Mouse (Mus musculus) intestine, embryonic 14.5 days (tissue): ENCODE data around the gene Smyd2. TPM values are rescaled to one million over a fixed set of nuclear protein-coding genes. Genes with fewer than 3 reads are reported as not detected.
A peak's percentile ranks its signal among the peaks of the same experiment; 100 is the strongest.

Experiments used
- ATAC-seq: fragments of 200-750 bp; cut with Nextera tagmentation; replicated peaks from 2 replicates; pipeline ENCODE4 v1.8.0; 2017; ENCODE audit warnings: low read depth, moderate number of reproducible peaks, moderate TSS enrichment, moderate library complexity; ENCODE audit not compliant: low FRiP score, low TSS enrichment
- DNase-seq: peaks from one replicate; pipeline ENCODE4 v3.0.0-alpha.2; 2018; ENCODE audit warnings: low spot score
- H3K27ac ChIP-seq: fragments of 300-500 bp; sonication (generic); 2 replicates; pipeline ENCODE4 v1.5.1; 2014; ENCODE audit warnings: low read depth, mild to moderate bottlenecking, control low read depth
- H3K27me3 ChIP-seq: fragments of 300-500 bp; sonication (generic); replicated peaks from 2 replicates; pipeline ENCODE4 v1.6.1; 2014; ENCODE audit warnings: low read length, control low read depth; ENCODE audit not compliant: control insufficient read depth, insufficient read depth
- H3K36me3 ChIP-seq: fragments of 300-500 bp; sonication (generic); 2 replicates; pipeline ENCODE4 v1.6.1; 2014; ENCODE audit warnings: low read length, control low read depth; ENCODE audit not compliant: control insufficient read depth, insufficient read depth
- H3K4me1 ChIP-seq: fragments of 300-500 bp; sonication (generic); replicated peaks from 2 replicates; pipeline ENCODE4 v1.6.1; 2014; ENCODE audit warnings: low read length, control low read depth, mixed read lengths; ENCODE audit not compliant: control insufficient read depth, insufficient read depth
- H3K4me2 ChIP-seq: fragments of 300-500 bp; sonication (generic); 2 replicates; pipeline ENCODE4 v1.6.1; 2014; ENCODE audit warnings: low read length
- H3K4me3 ChIP-seq: fragments of 300-500 bp; sonication (generic); 2 replicates; pipeline ENCODE4 v1.5.1; 2014; ENCODE audit warnings: low read depth, low read length, control low read depth, mixed read lengths
- H3K9ac ChIP-seq: fragments of 300-500 bp; sonication (generic); 2 replicates; pipeline ENCODE4 v1.6.1; 2014; ENCODE audit warnings: mild to moderate bottlenecking, low read length
- H3K9me3 ChIP-seq: fragments of 300-500 bp; sonication (generic); 2 replicates; pipeline ENCODE4 v1.6.1; 2016; ENCODE audit warnings: low read length, control low read depth; ENCODE audit not compliant: control insufficient read depth
- WGBS: fragments of 180-500 bp; shearing (Covaris S2); extraction: QIAGEN DNeasy Blood & Tissue Kit; methylation state at CpG from one replicate; pipeline ENCODE4 v1.1.7; 2014; 5-methylcytosine and 5-hydroxymethylcytosine counted together
- polyA plus RNA-seq: library from polyadenylated mRNA; unstranded; fragments of >200 nt; fragmentation: Nextera tagmentation; extraction: Ambion mirVana; gene quantifications from 2 replicates; pipeline ENCODE4 v1.2.1, GENCODE M21; 2014

Smyd2 gene
- 124 and 127 TPM in 2 replicates for polyA plus RNA-seq

- H3K9me3 ChIP-seq, result no peaks in the 10 kb centered on the region
- peak within 1 kb of the TSS; percentile 87 for H3K9ac ChIP-seq
- H3K4me1 ChIP-seq, result peaks cover 12% of the 10 kb centered on the region; the same call in 1 of the 2 replicates
- under 1% methylated on average over 81 of the region's 90 CpGs for WGBS
- H3K4me3 ChIP-seq, result peak within 1 kb of the TSS; percentile 89
- peak within 1 kb of the TSS; percentile 69; the same call in 1 of the 2 replicates for H3K27ac ChIP-seq
- H3K27me3 ChIP-seq, result no peaks in the 10 kb centered on the region
- DNase-seq, result peak; percentile 82
- ATAC-seq, result peak; percentile 92
- H3K4me2 ChIP-seq, result peak within 1 kb of the TSS; percentile 88
- H3K36me3 ChIP-seq, result no peaks in the 10 kb centered on the region
Measured at GRCm38 (mm10) chr1:189921818-189922592, at the start of gene Smyd2. Gene Smyd2 (minus strand): TSS chr1:189922363.

GRCm38 (mm10) chr1:189970381-189970780, 48.2 kb upstream of the Smyd2 start:
- H3K4me3 ChIP-seq, result no peak overlapping the region
- WGBS, result 82% methylated on average over 8 of the region's 8 CpGs
- no peak overlapping the region for H3K4me2 ChIP-seq
- no peaks in the 10 kb centered on the region for H3K27me3 ChIP-seq
- no peak overlapping the region for H3K9ac ChIP-seq
- no peak for ATAC-seq
- H3K36me3 ChIP-seq, result no peaks in the 10 kb centered on the region
- H3K27ac ChIP-seq, result no peak overlapping the region
- DNase-seq, result no peak
- no peaks in the 10 kb centered on the region for H3K9me3 ChIP-seq
- no peaks in the 10 kb centered on the region for H3K4me1 ChIP-seq

GRCm38 (mm10) chr1:189968027-189968426, 45.9 kb upstream of the Smyd2 start:
- no peak overlapping the region for H3K4me3 ChIP-seq
- H3K9ac ChIP-seq, result no peak overlapping the region
- H3K4me1 ChIP-seq, result no peaks in the 10 kb centered on the region
- DNase-seq (no peak), ATAC-seq (no peak)
- no peaks in the 10 kb centered on the region for H3K27me3 ChIP-seq
- no peak overlapping the region for H3K27ac ChIP-seq
- no peaks in the 10 kb centered on the region for H3K36me3 ChIP-seq
- H3K4me2 ChIP-seq, result no peak overlapping the region
- WGBS, result 67% methylated on average over 4 of the region's 4 CpGs
- H3K9me3 ChIP-seq, result no peaks in the 10 kb centered on the region

- no peak overlapping the region for H3K9ac ChIP-seq
- H3K9me3 ChIP-seq, result no peaks in the 10 kb centered on the region
- no peaks in the 10 kb centered on the region for H3K36me3 ChIP-seq
- 65% methylated on average over 5 of the region's 5 CpGs for WGBS
- no peak for DNase-seq
- H3K27me3 ChIP-seq, result no peaks in the 10 kb centered on the region
- H3K4me1 ChIP-seq, result peaks cover 3% of the 10 kb centered on the region; the same call in 1 of the 2 replicates
- ATAC-seq, result no peak
- no peak overlapping the region for H3K27ac ChIP-seq
- no peak overlapping the region for H3K4me2 ChIP-seq
- H3K4me3 ChIP-seq, result no peak overlapping the region
Measured at GRCm38 (mm10) chr1:189960481-189960880, 38.3 kb upstream of the Smyd2 start.

GRCm38 (mm10) chr1:189959802-189960201, 37.6 kb upstream of the Smyd2 start:
- DNase-seq (no peak), ATAC-seq (no peak; the same call in 1 of the 2 replicates)
- no peaks in the 10 kb centered on the region for H3K27me3 ChIP-seq
- H3K4me3 ChIP-seq, result no peak overlapping the region
- H3K27ac ChIP-seq, result no peak overlapping the region; the same call in 1 of the 2 replicates
- H3K9me3 ChIP-seq, result no peaks in the 10 kb centered on the region
- H3K4me2 ChIP-seq, result no peak overlapping the region
- H3K9ac ChIP-seq, result no peak overlapping the region
- H3K4me1 ChIP-seq, result peaks cover 3% of the 10 kb centered on the region; the same call in 1 of the 2 replicates
- H3K36me3 ChIP-seq, result no peaks in the 10 kb centered on the region
- WGBS, result 57% methylated on average over 8 of the region's 8 CpGs

- no peak overlapping the region for H3K4me2 ChIP-seq
- no peak overlapping the region for H3K27ac ChIP-seq
- H3K36me3 ChIP-seq, result no peaks in the 10 kb centered on the region
- ATAC-seq (no peak), DNase-seq (no peak)
- H3K4me1 ChIP-seq, result no peaks in the 10 kb centered on the region
- no peaks in the 10 kb centered on the region for H3K9me3 ChIP-seq
- no peak overlapping the region for H3K9ac ChIP-seq
- H3K4me3 ChIP-seq, result no peak overlapping the region
- WGBS, result 79% methylated on average over 6 of the region's 6 CpGs
- H3K27me3 ChIP-seq, result no peaks in the 10 kb centered on the region
Measured at GRCm38 (mm10) chr1:189951861-189952260, 29.7 kb upstream of the Smyd2 start.

GRCm38 (mm10) chr1:189947411-189947810, 25.2 kb upstream of the Smyd2 start:
- Histone ChIP-seq H3K4me1 (no peaks in the 10 kb centered on the region), H3K9me3 (no peaks in the 10 kb centered on the region), H3K27me3 (no peaks in the 10 kb centered on the region), H3K36me3 (no peaks in the 10 kb centered on the region), H3K4me3 (no peak overlapping the region), H3K9ac (no peak overlapping the region), H3K27ac (no peak overlapping the region), H3K4me2 (no peak overlapping the region)
- DNase-seq (no peak), ATAC-seq (no peak)
- 81% methylated on average over 8 of the region's 8 CpGs for WGBS

GRCm38 (mm10) chr1:189946126-189946525, 24.0 kb upstream of the Smyd2 start:
- no peak for ATAC-seq

GRCm38 (mm10) chr1:189941786-189942185, 19.6 kb upstream of the Smyd2 start:
- no peaks in the 10 kb centered on the region for H3K27me3 ChIP-seq
- ATAC-seq (no peak), DNase-seq (no peak)
- no peaks in the 10 kb centered on the region for H3K4me1 ChIP-seq
- H3K36me3 ChIP-seq, result no peaks in the 10 kb centered on the region
- H3K4me2 ChIP-seq, result no peak overlapping the region
- no peak overlapping the region for H3K9ac ChIP-seq
- WGBS, result 91% methylated on average over 5 of the region's 5 CpGs
- H3K4me3 ChIP-seq, result no peak overlapping the region
- H3K9me3 ChIP-seq, result no peaks in the 10 kb centered on the region
- H3K27ac ChIP-seq, result no peak overlapping the region

More at GRCm38 (mm10) chr1:189946126-189946525, 24.0 kb upstream of the Smyd2 start:
- H3K9me3 ChIP-seq, result no peaks in the 10 kb centered on the region
- no peak overlapping the region for H3K4me2 ChIP-seq
- H3K27me3 ChIP-seq, result no peaks in the 10 kb centered on the region
- H3K4me1 ChIP-seq, result no peaks in the 10 kb centered on the region
- no peak overlapping the region for H3K27ac ChIP-seq
- no peak for DNase-seq
- no peak overlapping the region for H3K9ac ChIP-seq
- no peaks in the 10 kb centered on the region for H3K36me3 ChIP-seq
- no peak overlapping the region for H3K4me3 ChIP-seq
- 83% methylated on average over 8 of the region's 8 CpGs for WGBS
